Mouse (Mus musculus) CH12.LX (cell line): ENCODE measurements around the gene Tnfaip8l1. TPM values are rescaled to one million over a fixed set of nuclear protein-coding genes. Genes with fewer than 3 reads are reported as not detected.

ENCODE experiments used
- DNase-seq: peaks from one replicate; pipeline ENCODE4 v3.0.0-alpha.2; 2013; ENCODE audit errors: extremely low read depth
- H3K27ac ChIP-seq: 2 replicates; pipeline ENCODE4 v1.5.1; 2012; ENCODE audit warnings: low read depth, mild to moderate bottlenecking, control low read depth, moderate library complexity; ENCODE audit not compliant: insufficient read depth
- H3K27me3 ChIP-seq: replicated peaks from 2 replicates; pipeline ENCODE3; 2012; ENCODE audit warnings: inconsistent platforms
- H3K36me3 ChIP-seq, 2 experiments: replicated peaks in 1 of 2; 2 replicates each; pipeline versions ENCODE3 to v1.6.1; 2012; ENCODE audit warnings: inconsistent platforms in 1 of 2, low read length in 1 of 2, mild to moderate bottlenecking in 1 of 2, mixed read lengths in 1 of 2, moderate library complexity in 1 of 2; ENCODE audit not compliant: control insufficient read depth in 1 of 2, insufficient read depth in 1 of 2
- H3K4me1 ChIP-seq, 2 experiments: 2 replicates each; pipeline ENCODE4 v1.6.1; 2012; ENCODE audit warnings: inconsistent platforms in 1 of 2, moderate library complexity in 1 of 2; ENCODE audit not compliant: insufficient read depth in 2 of 2, control insufficient read depth in 1 of 2
- H3K4me2 ChIP-seq: 2 replicates; pipeline ENCODE4 v1.6.1; 2012; ENCODE audit warnings: low read depth, mild to moderate bottlenecking, control low read depth; ENCODE audit not compliant: poor library complexity, insufficient read depth, severe bottlenecking
- H3K4me3 ChIP-seq, 3 experiments: fragments of 150-350 bp in 1 of 3; sonication (generic) in 1 of 3; replicated peaks in 1 of 3; 2 replicates each; pipeline versions ENCODE3 to v1.5.1; 2011 to 2012; ENCODE audit warnings: low read depth in 2 of 3, low read length in 2 of 3, mild to moderate bottlenecking in 2 of 3, moderate library complexity in 2 of 3, control low read depth in 1 of 3, improper control_type of control experiment in 1 of 3, inconsistent platforms in 1 of 3, mixed read lengths in 1 of 3; ENCODE audit not compliant: poor library complexity in 1 of 3
- H3K79me2 ChIP-seq: replicated peaks from 2 replicates; pipeline ENCODE4 v1.6.1; 2012; ENCODE audit warnings: mild to moderate bottlenecking, moderate library complexity; ENCODE audit not compliant: control insufficient read depth, poor library complexity, insufficient read depth, severe bottlenecking; ENCODE audit errors: extremely low read depth
- H3K9ac ChIP-seq: 2 replicates; pipeline ENCODE4 v1.6.1; 2012; ENCODE audit warnings: low read depth, mild to moderate bottlenecking, control low read depth, moderate library complexity; ENCODE audit not compliant: insufficient read depth
- H3K9me3 ChIP-seq: replicated peaks from 2 replicates; pipeline ENCODE3; 2012; ENCODE audit warnings: low read length, inconsistent platforms, mixed read lengths
- BHLHE40 ChIP-seq: IDR thresholded peaks from 2 replicates; pipeline ENCODE4 v1.6.1; 2011; ENCODE audit warnings: mild to moderate bottlenecking, low read depth, low read length, improper control_type of control experiment
- CHD1 ChIP-seq: IDR thresholded peaks from 2 replicates; pipeline ENCODE4 v1.6.1; 2012; ENCODE audit warnings: low read depth, low read length, improper control_type of control experiment, inconsistent platforms
- CHD2 ChIP-seq: IDR thresholded peaks from 2 replicates; pipeline ENCODE4 v1.6.1; 2011; ENCODE audit warnings: low read length, improper control_type of control experiment
- CTCF ChIP-seq, 2 experiments: IDR thresholded peaks in 1 of 2; conservative IDR thresholded peaks in 1 of 2; 2 replicates each; pipeline ENCODE4 v1.5.1; 2011 to 2012; ENCODE audit warnings: low read depth in 2 of 2, low read length in 2 of 2, improper control_type of control experiment in 1 of 2, inconsistent platforms in 1 of 2, mild to moderate bottlenecking in 1 of 2, moderate library complexity in 1 of 2
- E2F4 ChIP-seq: IDR thresholded peaks from 2 replicates; pipeline ENCODE4 v1.6.1; 2011; ENCODE audit warnings: low read depth, low read length, improper control_type of control experiment; ENCODE audit not compliant: insufficient replicate concordance
- EP300 ChIP-seq: IDR thresholded peaks from 2 replicates; pipeline ENCODE4 v1.6.1; 2011; ENCODE audit warnings: low read length, improper control_type of control experiment
- ETS1 ChIP-seq: conservative IDR thresholded peaks from 2 replicates; pipeline ENCODE4 v1.6.1; 2012; ENCODE audit warnings: low read depth, mild to moderate bottlenecking, inconsistent platforms, low read length, improper control_type of control experiment, moderate library complexity
- GABPA ChIP-seq: IDR thresholded peaks from 2 replicates; pipeline ENCODE4 v1.6.1; 2012; ENCODE audit warnings: low read depth, low read length, improper control_type of control experiment, inconsistent platforms; ENCODE audit not compliant: insufficient replicate concordance
- HCFC1 ChIP-seq: IDR thresholded peaks from 2 replicates; pipeline ENCODE4 v1.6.1; 2012; ENCODE audit warnings: low read depth, mild to moderate bottlenecking, inconsistent platforms, low read length, improper control_type of control experiment
- IRF4 ChIP-seq: IDR thresholded peaks from 2 replicates; pipeline ENCODE4 v1.6.1; 2014; ENCODE audit warnings: low read depth, mild to moderate bottlenecking, inconsistent platforms, low read length, improper control_type of control experiment
- JUN ChIP-seq: IDR thresholded peaks from 2 replicates; pipeline ENCODE4 v1.6.1; 2011; ENCODE audit warnings: low read depth, mild to moderate bottlenecking, low read length, improper control_type of control experiment, moderate library complexity; ENCODE audit not compliant: insufficient read depth
- JUND ChIP-seq: conservative IDR thresholded peaks from 2 replicates; pipeline ENCODE4 v1.6.1; 2011; ENCODE audit warnings: low read depth, low read length, improper control_type of control experiment
- KAT2A ChIP-seq: IDR thresholded peaks from 2 replicates; pipeline ENCODE4 v1.6.1; 2012; ENCODE audit warnings: low read length, improper control_type of control experiment, inconsistent platforms; ENCODE audit not compliant: insufficient replicate concordance
- MAFK ChIP-seq: IDR thresholded peaks from 2 replicates; pipeline ENCODE4 v1.6.1; 2011; ENCODE audit warnings: low read length, improper control_type of control experiment; ENCODE audit not compliant: insufficient replicate concordance
- MAZ ChIP-seq: IDR thresholded peaks from 2 replicates; pipeline ENCODE4 v1.6.1; 2012; ENCODE audit warnings: low read depth, mild to moderate bottlenecking, inconsistent platforms, low read length, improper control_type of control experiment, moderate library complexity
- MEF2A ChIP-seq: IDR thresholded peaks from 2 replicates; pipeline ENCODE4 v1.6.1; 2014; ENCODE audit warnings: low read depth, mild to moderate bottlenecking, inconsistent platforms, low read length, improper control_type of control experiment, borderline replicate concordance
- MXI1 ChIP-seq: IDR thresholded peaks from 2 replicates; pipeline ENCODE4 v1.6.1; 2011; ENCODE audit warnings: mild to moderate bottlenecking, low read depth, low read length, improper control_type of control experiment
- NELFE ChIP-seq: IDR thresholded peaks from 2 replicates; pipeline ENCODE4 v1.6.1; 2011; ENCODE audit warnings: low read depth, low read length, improper control_type of control experiment
- NRF1 ChIP-seq: IDR thresholded peaks from 2 replicates; pipeline ENCODE4 v1.6.1; 2014; ENCODE audit warnings: low read depth, mild to moderate bottlenecking, inconsistent platforms, low read length, improper control_type of control experiment, moderate library complexity
- PAX5 ChIP-seq: IDR thresholded peaks from 2 replicates; pipeline ENCODE4 v1.6.1; 2012; ENCODE audit warnings: low read length, inconsistent platforms, mixed read lengths
- POLR2A ChIP-seq: IDR thresholded peaks from 2 replicates; pipeline ENCODE4 v1.6.1; 2011; ENCODE audit warnings: low read depth, mild to moderate bottlenecking, improper control_type of control experiment, low read length
- POLR2AphosphoS2 ChIP-seq: IDR thresholded peaks from 2 replicates; pipeline ENCODE4 v1.6.1; 2011; ENCODE audit warnings: low read depth, low read length, improper control_type of control experiment
- RAD21 ChIP-seq: IDR thresholded peaks from 2 replicates; pipeline ENCODE4 v1.6.1; 2011; ENCODE audit warnings: low read depth, mild to moderate bottlenecking, low read length, improper control_type of control experiment, moderate library complexity
- RCOR1 ChIP-seq: conservative IDR thresholded peaks from 2 replicates; pipeline ENCODE4 v1.6.1; 2012; ENCODE audit warnings: low read depth, mild to moderate bottlenecking, inconsistent platforms, low read length, improper control_type of control experiment
- SIN3A ChIP-seq: IDR thresholded peaks from 2 replicates; pipeline ENCODE4 v1.6.1; 2012; ENCODE audit warnings: low read length, improper control_type of control experiment, inconsistent platforms
- SMC3 ChIP-seq: IDR thresholded peaks from 2 replicates; pipeline ENCODE4 v1.6.1; 2011; ENCODE audit warnings: low read depth, low read length, improper control_type of control experiment
- TBP ChIP-seq: conservative IDR thresholded peaks from 2 replicates; pipeline ENCODE4 v1.6.1; 2011; ENCODE audit warnings: low read depth, low read length, improper control_type of control experiment
- TCF12 ChIP-seq: IDR thresholded peaks from 2 replicates; pipeline ENCODE4 v1.6.1; 2014; ENCODE audit warnings: low read depth, mild to moderate bottlenecking, inconsistent platforms, low read length, improper control_type of control experiment
- UBTF ChIP-seq: IDR thresholded peaks from 2 replicates; pipeline ENCODE4 v1.6.1; 2012; ENCODE audit warnings: low read depth, mild to moderate bottlenecking, inconsistent platforms, low read length, improper control_type of control experiment, moderate library complexity
- ZC3H11A ChIP-seq: IDR thresholded peaks from 2 replicates; pipeline ENCODE4 v1.6.1; 2012; ENCODE audit warnings: low read depth, mild to moderate bottlenecking, inconsistent platforms, low read length, improper control_type of control experiment
- ZKSCAN1 ChIP-seq: IDR thresholded peaks from 2 replicates; pipeline ENCODE4 v1.6.1; 2012; ENCODE audit warnings: low read depth, inconsistent platforms, low read length, improper control_type of control experiment, borderline replicate concordance
- ZMIZ1 ChIP-seq: IDR thresholded peaks from 2 replicates; pipeline ENCODE4 v1.6.1; 2012; ENCODE audit warnings: low read depth, mild to moderate bottlenecking, inconsistent platforms, low read length, improper control_type of control experiment
- ZNF384 ChIP-seq: IDR thresholded peaks from 2 replicates; pipeline ENCODE4 v1.6.1; 2012; ENCODE audit warnings: low read depth, low read length, improper control_type of control experiment, inconsistent platforms
- dilution Hi-C: fragments of 300-500 bp; cut with MboI; formaldehyde crosslinking; loops from 2 replicates; pipeline ENCODE4 v1.14.3; 2020; ENCODE audit warnings: low sequenced_read_pairs; ENCODE audit not compliant: extremely low pct_unique_long_range_greater_than_20kb, extremely low pct_ligation_motif_present
- in situ Hi-C: fragments of 300-500 bp; cut with MboI; formaldehyde crosslinking; loops from 3 replicates; pipeline ENCODE4 v1.14.3; 2019; ENCODE audit warnings: low sequenced_read_pairs, low pct_ligation_motif_present, low pct_unique_long_range_greater_than_20kb, mixed read lengths
- polyA plus RNA-seq: library from polyadenylated mRNA; unstranded; fragments of >175 nt; gene quantifications from 2 replicates; pipeline ENCODE4 v1.2.1, GENCODE M21; 2012; ENCODE audit warnings: low read depth; ENCODE audit not compliant: insufficient read length
- total RNA-seq, 2 experiments: library from RNA; depleted of rRNA; stranded (reverse); fragments of 300-350 nt in 1 of 2; fragments of >200 nt in 1 of 2; gene quantifications; 2 replicates each; pipeline ENCODE4 v1.2.3; 2012 to 2014

Tnfaip8l1 gene
- total and polyA plus RNA-seq, 3 experiments, result 1.9 to 2.4 (median 2.0) TPM

DNA sequence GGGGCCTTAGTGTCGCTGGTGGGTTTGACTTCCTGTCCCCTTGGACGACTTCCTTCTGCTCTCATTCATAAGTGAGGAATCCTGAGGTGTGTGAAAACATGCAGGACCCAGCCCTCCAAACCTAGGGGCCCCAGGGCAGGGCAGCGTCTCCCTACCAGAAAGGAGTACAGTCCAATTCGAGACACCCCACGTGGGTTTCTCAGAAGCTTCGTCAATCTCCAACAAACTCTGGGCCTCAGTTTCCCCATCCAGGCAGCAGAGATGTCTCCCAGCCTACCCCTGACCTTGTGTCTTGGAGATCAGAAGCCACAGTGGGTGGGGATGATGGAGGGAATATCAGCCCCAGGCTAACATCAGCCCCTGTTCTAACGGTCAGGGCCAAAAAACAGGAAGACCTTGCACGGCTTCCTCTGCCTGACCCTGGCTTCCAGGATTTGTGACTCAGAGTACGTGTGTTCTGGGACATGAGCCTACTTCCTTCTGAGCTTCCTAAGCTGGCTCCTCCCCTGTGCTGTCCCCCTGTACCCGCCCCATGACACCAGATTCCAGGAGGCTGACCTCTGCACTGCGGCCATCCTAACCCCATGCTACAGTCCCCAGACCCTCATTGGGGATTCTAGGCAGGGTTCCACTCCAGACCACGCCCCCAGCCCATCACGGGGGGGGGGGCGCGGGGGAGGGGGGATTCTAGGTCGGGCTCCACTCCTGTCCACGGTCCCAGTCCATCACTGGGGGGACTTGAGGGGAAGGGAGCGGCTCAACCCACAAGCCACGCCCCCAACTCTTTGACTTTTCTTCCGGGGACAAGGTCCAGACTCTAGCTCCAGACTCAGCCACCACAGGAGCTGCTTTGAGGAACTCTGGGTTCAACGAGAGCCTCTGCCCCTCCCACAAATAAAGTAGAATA, 28.6 kb upstream of the Tnfaip8l1 start (continued):
- TF ChIP-seq NELFE (peak; percentile 52; the same call in 1 of the 2 replicates), TBP (0 out of 2 replicates have a peak, but pooled peaks have one; percentile 21), RAD21 (no peak), MXI1 (peak; percentile 64; the same call in 1 of the 2 replicates), PAX5 (no peak), BHLHE40 (no peak), JUN (no peak), ZC3H11A (no peak), IRF4 (no peak), HCFC1 (no peak; the same call in 1 of the 2 replicates), POLR2A (no peak; the same call in 1 of the 2 replicates)

- Histone ChIP-seq H3K79me2 (no peaks in the 10 kb centered on the region), H3K27me3 (peaks cover 47% of the 10 kb centered on the region), H3K27ac (peak overlapping the region; percentile 26), H3K4me1 (peaks cover 8 to 46% of the 10 kb centered on the region in 2 experiments; a peak in 3 of 4 replicates), H3K9me3 (peaks cover 3% of the 10 kb centered on the region), H3K4me2 (peak overlapping the region; percentile 35), H3K9ac (peak overlapping the region; percentile 24; the same call in 1 of the 2 replicates), H3K36me3 (peaks cover 0 to 14% of the 10 kb centered on the region in 2 experiments), H3K4me3 (peak overlapping the region; percentile 45 to 60 (median 47))
- peak; percentile 72 for DNase-seq
- dilution Hi-C loops, result no loop called here
- in situ Hi-C loops, result loop anchor here (5.0 kb wide), 1 partner anchor 128 kb away; no protein-coding TSS in a partner anchor
- TF ChIP-seq TBP (no peak), CHD2 (no peak), MAFK (no peak), KAT2A (no peak), HCFC1 (no peak; the same call in 1 of the 2 replicates), SMC3 (peak; percentile 92), RCOR1 (no peak), NRF1 (no peak; the same call in 1 of the 2 replicates), E2F4 (no peak), POLR2AphosphoS2 (no peak), POLR2A (no peak), MAZ (peak; percentile 62), UBTF (no peak), JUN (no peak), SIN3A (peak; percentile 27; the same call in 1 of the 2 replicates), TCF12 (peak; percentile 23; the same call in 1 of the 2 replicates), BHLHE40 (no peak; the same call in 1 of the 2 replicates), MXI1 (peak; percentile 78), ETS1 (no peak), RAD21 (peak; percentile 60), CHD1 (no peak), CTCF (conservative IDR thresholded peaks at IDR 0.05 in 1 of 2, IDR thresholded peaks at IDR 0.05 in 1 of 2; ENCODE audit: low read depth in 2 of 2, low read length in 2 of 2) (peak; percentile 49 to 89), GABPA (no peak), ZC3H11A (peak; percentile 33; the same call in 1 of the 2 replicates), PAX5 (no peak), ZNF384 (no peak), ZKSCAN1 (no peak), MEF2A (no peak), EP300 (no peak), JUND (no peak), ZMIZ1 (no peak)
Observed at GRCm38 (mm10) chr17:56134463-56134971, 27.8 kb upstream of the Tnfaip8l1 start.
